Mouse (Mus musculus): ENCODE results near the gene Rer1. TPM values are rescaled to one million over a fixed set of nuclear protein-coding genes. Genes with fewer than 3 reads are reported as not detected.

Gene Rer1
- polyA plus RNA-seq, 1 experiment from 2014 or later = 144 TPM

DNA sequence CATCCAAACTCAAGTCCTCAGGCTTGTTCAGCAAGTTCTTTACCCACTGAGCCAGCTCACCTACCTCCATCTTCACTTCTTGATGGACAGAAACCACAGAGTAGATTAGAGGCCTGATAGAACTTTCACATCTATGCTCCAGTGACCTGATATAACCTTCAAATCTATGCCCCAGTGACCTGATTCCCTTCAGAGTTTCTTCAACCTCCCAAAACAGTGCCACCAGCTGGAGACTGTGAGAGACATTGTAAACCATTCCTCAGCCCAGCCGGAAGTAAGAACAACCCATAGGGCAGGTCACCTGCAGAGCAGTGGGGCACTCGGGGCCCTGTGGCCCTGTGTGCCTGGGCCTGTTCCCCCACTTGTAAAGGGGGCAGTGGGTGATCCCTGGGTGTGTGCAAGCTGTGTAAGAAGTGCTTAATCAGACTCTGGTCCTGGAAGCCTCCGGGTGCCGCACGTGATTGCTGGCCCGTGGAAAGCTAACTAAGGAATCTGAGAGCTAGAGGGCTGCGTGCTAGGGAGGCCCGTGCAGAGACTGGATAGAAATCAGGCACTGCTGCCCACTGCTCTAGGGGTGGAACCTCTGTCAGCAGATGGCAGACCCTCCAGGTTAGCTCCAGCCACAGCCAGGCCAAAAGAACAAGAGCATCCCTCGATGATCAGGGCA, 37.8 kb upstream of the Rer1 start:
- Histone ChIP-seq H3K4me1 (replicated peaks) (peaks cover 66% of the 10 kb centered on the region), H3K9me3 (no peaks in the 10 kb centered on the region), H3K27me3 (ENCODE audit: insufficient read depth, poor library complexity, severe bottlenecking) (no peaks in the 10 kb centered on the region), H3K27ac (0 out of 2 replicates have a peak overlapping the region, but pooled peaks have one; percentile 46), H3K4me3 (no peak overlapping the region), H3K36me3 (no peaks in the 10 kb centered on the region)
- WGBS = 80% methylated on average over 9 of the region's 9 CpGs
- no peak for DNase-seq (ENCODE audit: low spot score)

DNA sequence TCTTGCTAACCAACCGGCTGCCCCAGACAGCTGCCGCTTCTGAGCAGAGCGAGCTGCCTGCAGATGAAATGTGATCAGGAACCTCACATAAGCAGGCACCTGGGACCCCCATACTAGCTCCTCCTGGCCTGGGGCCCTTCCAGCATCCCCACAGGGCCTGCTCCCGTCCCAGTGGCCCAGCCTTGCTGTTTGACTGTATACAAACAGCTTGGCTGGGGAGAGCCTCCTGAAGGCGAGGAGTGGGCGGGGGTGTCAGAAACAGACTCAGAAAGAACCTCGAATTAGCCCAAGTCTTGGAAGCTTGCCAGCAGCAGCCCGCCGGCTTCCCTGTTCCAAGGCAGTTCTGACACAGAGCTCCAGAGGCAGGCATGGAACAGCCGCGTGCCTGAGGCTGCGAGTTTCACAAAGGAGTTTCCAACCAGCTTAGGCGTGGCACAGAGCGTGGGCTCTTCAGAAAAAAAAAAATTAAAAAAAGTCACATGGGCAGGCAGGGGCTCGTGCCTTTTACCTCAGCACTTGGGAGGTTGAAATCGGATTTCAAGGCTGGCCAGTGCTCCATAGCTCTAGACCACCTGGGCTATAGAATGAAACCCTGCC, 36.4 kb upstream of the Rer1 start:
- Histone ChIP-seq H3K9me3 (no peaks in the 10 kb centered on the region), H3K27ac (peak overlapping the region; percentile 24), H3K36me3 (no peaks in the 10 kb centered on the region), H3K4me1 (replicated peaks) (peaks cover 73% of the 10 kb centered on the region), H3K4me3 (no peak overlapping the region), H3K27me3 (ENCODE audit: insufficient read depth, poor library complexity, severe bottlenecking) (no peaks in the 10 kb centered on the region)
- peak; percentile 38 for DNase-seq (ENCODE audit: low spot score)
- WGBS = 57% methylated on average over 16 of the region's 16 CpGs

DNA sequence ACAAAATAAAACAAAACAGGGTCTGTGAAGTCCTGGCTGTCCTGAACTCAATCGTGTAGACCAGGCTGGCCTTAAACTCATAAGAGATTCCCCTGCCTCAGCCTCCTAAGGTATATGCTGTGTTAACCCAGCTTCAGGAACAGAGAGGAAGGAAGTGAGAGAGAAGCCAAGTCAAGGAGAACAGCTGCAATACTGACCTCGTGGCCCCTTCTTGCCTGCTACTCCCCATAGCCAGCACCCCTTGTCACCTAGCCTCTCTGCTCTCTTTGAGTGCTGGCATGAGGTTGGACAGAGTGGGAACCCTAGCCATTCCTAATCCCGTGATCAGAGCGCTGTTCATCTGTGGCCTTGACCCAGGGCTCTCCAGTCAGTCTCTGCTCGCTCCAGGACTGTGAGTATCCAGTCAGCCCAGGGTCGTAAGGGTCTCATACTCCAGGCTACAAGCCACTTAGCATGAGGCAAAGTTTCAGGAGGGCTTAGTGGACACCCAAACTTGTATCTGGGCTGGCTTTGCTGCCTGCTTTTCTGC, 35.8 kb upstream of the Rer1 start:
- Histone ChIP-seq H3K27me3 (ENCODE audit: insufficient read depth, poor library complexity, severe bottlenecking) (no peaks in the 10 kb centered on the region), H3K4me3 (no peak overlapping the region), H3K36me3 (no peaks in the 10 kb centered on the region), H3K27ac (peak overlapping the region; percentile 24), H3K9me3 (no peaks in the 10 kb centered on the region), H3K4me1 (replicated peaks) (peaks cover 74% of the 10 kb centered on the region)
- DNase-seq (ENCODE audit: low spot score) = no peak
- 81% methylated on average over 6 of the region's 6 CpGs for WGBS

DNA sequence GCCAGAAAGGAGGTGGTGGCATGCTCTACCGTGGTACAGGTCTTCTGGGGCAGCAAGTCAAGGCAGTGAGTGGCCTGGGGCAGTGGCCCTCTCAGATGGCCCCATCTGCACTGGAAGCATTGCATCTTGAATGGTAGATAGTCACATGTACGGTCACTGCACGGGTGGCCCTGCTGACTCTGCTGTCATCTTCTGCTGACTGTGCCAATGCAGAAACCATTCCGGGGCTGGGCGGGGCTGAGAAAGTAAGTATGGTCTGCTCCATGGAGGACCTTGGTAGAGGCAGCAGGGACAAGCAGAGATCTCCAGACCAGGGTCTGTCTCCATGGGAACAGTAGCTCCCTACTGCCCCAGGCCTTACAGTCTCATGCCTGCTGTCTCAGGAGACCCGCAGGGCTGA, 35.0 kb upstream of the Rer1 start:
- Histone ChIP-seq H3K9me3 (no peaks in the 10 kb centered on the region), H3K4me3 (no peak overlapping the region), H3K27me3 (ENCODE audit: insufficient read depth, poor library complexity, severe bottlenecking) (no peaks in the 10 kb centered on the region), H3K4me1 (replicated peaks) (peaks cover 70% of the 10 kb centered on the region), H3K27ac (no peak overlapping the region), H3K36me3 (no peaks in the 10 kb centered on the region)
- no peak for DNase-seq (ENCODE audit: low spot score)
- WGBS = 94% methylated on average over 6 of the region's 6 CpGs

DNA sequence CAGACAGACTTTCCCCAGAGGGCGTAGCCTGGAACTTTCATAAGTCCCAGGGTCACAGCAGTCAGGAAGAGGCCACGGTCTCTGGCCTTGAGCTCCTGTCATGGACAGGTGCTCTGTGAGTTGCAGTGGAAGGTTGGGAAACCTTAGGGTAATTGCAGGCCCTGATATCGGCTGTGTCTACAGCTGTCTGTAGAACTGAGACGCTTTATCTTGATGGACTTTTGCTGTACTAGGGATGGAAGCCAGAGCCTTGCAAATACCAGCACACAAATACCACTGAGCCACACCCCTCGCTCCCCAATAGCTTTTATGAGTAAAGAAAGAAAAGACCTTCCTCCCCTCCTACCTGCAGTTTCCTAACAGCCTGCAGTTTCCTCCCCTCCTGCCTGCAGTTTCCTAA, 34.4 kb upstream of the Rer1 start:
- 78% methylated on average over 5 of the region's 5 CpGs for WGBS
- H3K9me3 ChIP-seq = no peaks in the 10 kb centered on the region
- no peak overlapping the region; the same call in 1 of the 2 replicates for H3K27ac ChIP-seq
- H3K4me1 ChIP-seq (replicated peaks) = peaks cover 71% of the 10 kb centered on the region
- no peak overlapping the region for H3K4me3 ChIP-seq
- no peaks in the 10 kb centered on the region for H3K36me3 ChIP-seq
- no peak for DNase-seq (ENCODE audit: low spot score)
- H3K27me3 ChIP-seq (ENCODE audit: insufficient read depth, poor library complexity, severe bottlenecking) = no peaks in the 10 kb centered on the region

DNA sequence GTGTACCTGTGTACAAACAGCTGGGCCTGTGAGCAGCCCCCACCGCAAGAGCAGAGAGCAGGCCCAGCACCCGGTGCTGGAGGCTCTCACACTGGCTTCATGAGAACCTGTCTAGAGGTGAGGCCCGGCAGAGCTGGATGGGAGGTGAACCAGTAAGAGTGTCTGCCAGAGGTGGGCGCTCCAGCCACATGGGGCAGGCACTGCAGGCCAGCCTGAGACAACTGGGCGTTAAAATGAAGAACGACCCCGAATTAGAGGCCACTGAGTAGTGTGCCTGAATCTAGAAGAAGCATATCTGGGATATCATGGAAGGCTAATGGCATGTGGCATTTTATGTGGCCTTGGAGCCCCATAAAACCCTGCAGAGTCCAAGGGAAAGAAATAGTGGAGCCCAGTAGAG, 33.9 kb upstream of the Rer1 start:
- no peaks in the 10 kb centered on the region for H3K9me3 ChIP-seq
- no peak for DNase-seq (ENCODE audit: low spot score)
- H3K27ac ChIP-seq = no peak overlapping the region

DNA sequence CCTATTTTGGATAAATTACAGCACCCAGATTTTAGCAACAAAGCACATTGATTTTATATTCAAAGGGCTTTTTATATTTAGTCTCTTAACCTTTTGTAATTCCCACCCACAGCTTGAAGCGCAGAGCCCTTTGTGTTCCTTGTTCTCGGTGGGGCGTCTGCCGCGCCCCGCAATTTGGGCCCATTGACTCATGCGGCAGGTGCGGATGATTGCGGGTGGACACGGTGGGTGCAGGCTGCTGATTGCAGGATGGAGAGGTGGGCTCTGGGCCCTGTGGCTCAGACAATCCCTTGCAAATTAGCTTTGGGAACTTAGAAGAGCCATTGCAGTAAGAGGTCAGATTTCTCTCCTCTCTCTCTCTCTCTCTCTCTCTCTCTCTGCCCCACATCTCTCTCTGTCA, 32.1 kb upstream of the Rer1 start:
- no peaks in the 10 kb centered on the region for H3K36me3 ChIP-seq
- H3K4me1 ChIP-seq (replicated peaks) = peaks cover 69% of the 10 kb centered on the region
- H3K9me3 ChIP-seq = no peaks in the 10 kb centered on the region
- WGBS = 81% methylated on average over 10 of the region's 10 CpGs
- DNase-seq (ENCODE audit: low spot score) = no peak
- no peak overlapping the region for H3K4me3 ChIP-seq
- H3K27ac ChIP-seq = no peak overlapping the region
- H3K27me3 ChIP-seq (ENCODE audit: insufficient read depth, poor library complexity, severe bottlenecking) = no peaks in the 10 kb centered on the region

More for the DNA sequence above, 33.9 kb upstream of the Rer1 start:
- 89% methylated on average over 7 of the region's 7 CpGs for WGBS
- Histone ChIP-seq H3K36me3 (no peaks in the 10 kb centered on the region), H3K4me3 (no peak overlapping the region), H3K27me3 (ENCODE audit: insufficient read depth, poor library complexity, severe bottlenecking) (no peaks in the 10 kb centered on the region), H3K4me1 (replicated peaks) (peaks cover 70% of the 10 kb centered on the region)

DNA sequence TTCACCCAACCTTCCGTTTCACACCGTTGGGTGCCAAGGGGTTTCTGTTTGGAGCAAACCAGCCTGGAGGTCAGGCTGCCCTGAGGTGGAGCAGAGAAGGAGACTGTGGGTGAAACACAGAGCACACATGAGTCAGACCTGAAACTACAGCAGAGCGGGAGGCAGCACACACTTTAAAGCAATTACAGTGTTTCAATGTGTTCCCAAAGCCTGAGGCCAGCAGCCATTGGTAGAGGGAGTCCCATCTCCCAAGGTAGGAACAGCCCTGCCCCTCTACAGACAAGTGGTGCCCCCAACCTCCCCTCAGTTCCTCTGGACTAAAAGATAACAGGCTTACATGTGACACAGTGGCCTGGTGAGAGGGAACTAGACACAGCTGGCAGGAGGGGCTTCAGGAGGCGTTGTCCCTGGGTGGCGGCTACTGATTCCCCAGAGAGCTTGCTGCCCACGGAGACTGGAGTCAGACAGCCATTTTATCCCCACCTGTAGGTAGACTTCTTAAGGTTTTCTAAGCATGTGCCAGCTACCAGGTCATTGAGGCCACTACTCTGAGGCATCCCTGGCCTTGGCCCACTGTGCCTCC, 31.3 kb upstream of the Rer1 start:
- H3K4me3 ChIP-seq = no peak overlapping the region
- H3K27me3 ChIP-seq (ENCODE audit: insufficient read depth, poor library complexity, severe bottlenecking) = no peaks in the 10 kb centered on the region
- peaks cover 66% of the 10 kb centered on the region for H3K4me1 ChIP-seq (replicated peaks)
- no peaks in the 10 kb centered on the region for H3K9me3 ChIP-seq
- 0 out of 2 replicates have a peak overlapping the region, but pooled peaks have one; percentile 6 for H3K27ac ChIP-seq
- WGBS = 79% methylated on average over 6 of the region's 6 CpGs
- no peaks in the 10 kb centered on the region for H3K36me3 ChIP-seq
- no peak for DNase-seq (ENCODE audit: low spot score)

DNA sequence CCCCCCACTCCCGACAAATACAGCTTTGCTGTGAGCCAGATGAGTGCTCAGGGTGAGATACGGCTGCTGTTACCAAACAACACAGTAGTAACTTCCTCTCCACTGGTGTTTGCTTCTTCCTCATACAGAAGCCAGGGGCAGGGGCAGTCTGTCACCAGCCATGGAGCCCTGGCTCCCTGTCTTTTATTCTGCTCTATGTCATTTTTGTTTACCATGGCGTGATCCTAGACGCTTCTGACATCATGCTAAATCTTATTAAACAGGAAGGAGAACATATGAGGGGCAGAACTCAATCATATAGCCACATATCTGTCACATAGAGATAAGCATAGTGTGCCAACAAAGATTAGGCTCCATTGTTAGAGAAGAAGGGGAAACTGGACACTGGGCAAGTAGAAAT, 30.4 kb upstream of the Rer1 start:
- Histone ChIP-seq H3K4me1 (replicated peaks) (peaks cover 57% of the 10 kb centered on the region), H3K27me3 (ENCODE audit: insufficient read depth, poor library complexity, severe bottlenecking) (no peaks in the 10 kb centered on the region), H3K4me3 (no peak overlapping the region), H3K36me3 (no peaks in the 10 kb centered on the region), H3K27ac (peak overlapping the region; percentile 31; the same call in 1 of the 2 replicates), H3K9me3 (no peaks in the 10 kb centered on the region)
- no peak for DNase-seq (ENCODE audit: low spot score)
- WGBS = 83% methylated on average over 4 of the region's 4 CpGs

DNA sequence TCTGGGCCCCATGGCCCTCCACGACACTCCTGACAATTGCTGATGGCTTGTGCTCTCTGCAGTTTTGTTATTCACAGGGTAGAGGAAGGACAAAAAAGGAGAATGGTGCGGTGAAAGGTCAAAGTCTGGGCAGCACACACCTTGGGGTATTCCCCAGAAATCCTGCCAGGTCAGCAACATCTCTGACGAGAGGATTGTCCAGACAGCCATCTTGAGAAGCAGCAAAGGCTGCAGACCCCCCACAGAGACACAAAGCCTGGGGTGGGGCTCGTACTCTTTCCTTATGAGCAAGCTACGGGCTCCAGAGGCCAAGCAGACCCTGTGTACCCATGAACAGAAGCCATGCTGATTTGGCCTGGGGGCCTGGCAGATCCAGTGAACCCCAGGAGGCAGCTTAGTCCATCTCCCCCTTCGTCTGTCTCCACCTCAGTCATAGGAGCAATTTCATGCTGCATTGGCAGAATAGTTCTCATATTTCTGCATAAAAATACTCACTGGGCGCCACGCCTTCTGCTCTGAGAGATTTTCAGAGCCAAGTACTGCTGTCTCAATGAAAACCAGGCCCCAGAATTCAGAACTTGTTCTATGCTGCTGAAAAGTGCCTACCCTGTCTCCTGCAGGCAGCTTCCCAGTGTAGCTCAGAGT, 27.7 kb upstream of the Rer1 start:
- DNase-seq (ENCODE audit: low spot score) = no peak
- H3K27me3 ChIP-seq (ENCODE audit: insufficient read depth, poor library complexity, severe bottlenecking) = no peaks in the 10 kb centered on the region
- no peak overlapping the region for H3K4me3 ChIP-seq
- no peaks in the 10 kb centered on the region for H3K9me3 ChIP-seq
- H3K27ac ChIP-seq = no peak overlapping the region
- WGBS = 70% methylated on average over 8 of the region's 8 CpGs
- no peaks in the 10 kb centered on the region for H3K36me3 ChIP-seq
- peaks cover 43% of the 10 kb centered on the region for H3K4me1 ChIP-seq (replicated peaks)

DNA sequence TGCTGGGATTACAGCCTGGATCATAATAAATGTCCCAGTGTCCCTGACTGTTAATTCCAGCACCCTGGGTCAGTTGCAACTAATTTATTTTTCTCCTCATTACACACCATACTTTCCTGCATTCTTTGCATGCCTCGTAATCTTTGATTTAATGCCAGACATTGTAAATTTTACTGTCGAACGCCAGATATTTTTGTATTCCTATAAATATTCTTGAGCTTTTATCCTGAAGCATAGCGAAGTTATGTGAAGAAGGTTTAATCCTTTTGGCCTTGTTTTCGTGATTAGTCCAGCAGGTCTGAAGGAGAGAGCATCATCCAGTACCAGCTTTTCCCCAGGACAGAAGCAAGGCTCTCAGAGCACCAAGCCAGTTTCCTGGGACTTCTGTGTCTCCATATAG, 23.3 kb upstream of the Rer1 start:
- peaks cover 10% of the 10 kb centered on the region for H3K4me1 ChIP-seq (replicated peaks)
- H3K9me3 ChIP-seq = no peaks in the 10 kb centered on the region
- no peaks in the 10 kb centered on the region for H3K27me3 ChIP-seq (ENCODE audit: insufficient read depth, poor library complexity, severe bottlenecking)
- no peak overlapping the region for H3K4me3 ChIP-seq
- no peak for DNase-seq (ENCODE audit: low spot score)
- H3K36me3 ChIP-seq = no peaks in the 10 kb centered on the region
- no peak overlapping the region for H3K27ac ChIP-seq
- WGBS = 92% methylated on average over 5 of the region's 5 CpGs

DNA sequence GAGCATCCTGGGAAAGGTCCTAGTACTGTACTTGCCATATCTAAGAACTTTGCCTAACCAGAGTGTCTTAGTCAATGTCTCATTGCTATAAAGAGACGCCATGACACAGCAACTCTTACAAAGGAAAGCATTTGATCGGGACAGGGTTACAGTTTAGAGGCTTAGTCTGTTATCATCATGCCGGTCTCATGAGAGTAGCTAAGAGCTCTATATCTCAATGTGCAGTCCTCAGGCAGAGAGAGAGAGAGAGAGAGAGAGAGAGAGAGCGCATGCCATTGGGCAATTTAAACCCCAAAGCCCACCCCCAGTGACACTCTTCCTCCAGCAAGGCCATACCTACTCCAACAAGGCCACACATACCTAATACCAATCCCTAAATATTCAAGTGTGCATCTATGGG, 21.7 kb upstream of the Rer1 start:
- Histone ChIP-seq H3K27ac (no peak overlapping the region), H3K27me3 (ENCODE audit: insufficient read depth, poor library complexity, severe bottlenecking) (no peaks in the 10 kb centered on the region), H3K36me3 (no peaks in the 10 kb centered on the region), H3K9me3 (no peaks in the 10 kb centered on the region), H3K4me3 (no peak overlapping the region), H3K4me1 (replicated peaks) (no peaks in the 10 kb centered on the region)
- WGBS = 90% methylated on average over 4 of the region's 4 CpGs
- DNase-seq (ENCODE audit: low spot score) = no peak

DNA sequence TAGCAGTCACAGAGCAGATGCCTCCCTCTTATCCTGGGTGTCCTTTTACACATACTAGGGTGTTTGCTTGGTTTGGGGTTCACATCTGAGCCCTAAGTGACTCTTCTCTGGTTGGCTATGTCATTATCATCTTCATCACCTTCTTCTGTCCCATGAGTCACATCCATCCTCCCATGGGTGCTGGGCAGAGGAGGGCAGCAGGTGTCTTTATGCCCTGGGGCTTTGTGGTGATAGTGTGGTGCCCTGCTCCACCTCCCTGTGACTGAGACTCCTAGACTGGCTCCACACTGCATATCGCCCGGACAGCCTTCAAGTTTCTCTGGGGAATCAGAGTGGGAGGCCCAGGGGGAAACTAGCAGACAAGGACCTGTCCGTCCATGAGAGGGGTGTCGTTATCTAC, 12.4 kb upstream of the Rer1 start:
- no peaks in the 10 kb centered on the region for H3K9me3 ChIP-seq
- H3K27ac ChIP-seq = no peak overlapping the region
- 82% methylated on average over 4 of the region's 4 CpGs for WGBS
- DNase-seq (ENCODE audit: low spot score) = no peak
- peaks cover 41% of the 10 kb centered on the region for H3K4me1 ChIP-seq (replicated peaks)
- no peaks in the 10 kb centered on the region for H3K27me3 ChIP-seq (ENCODE audit: insufficient read depth, poor library complexity, severe bottlenecking)
- no peaks in the 10 kb centered on the region for H3K36me3 ChIP-seq
- no peak overlapping the region for H3K4me3 ChIP-seq
